Mouse (Mus musculus) gastrocnemius, adult 2 months (tissue): Measurements from ENCODE around the gene Mgll. TPM values are rescaled to one million over a fixed set of nuclear protein-coding genes. Genes with fewer than 3 reads are reported as not detected.

Experiments used
- DNase-seq: peaks from one replicate; pipeline ENCODE4 v3.0.0; 2022
- H3K27ac ChIP-seq: fragments of 200-600 bp; 2 replicates; pipeline ENCODE4 v1.8.1; 2022; ENCODE audit warnings: mild to moderate bottlenecking
- H3K4me3 ChIP-seq: fragments of 200-600 bp; 2 replicates; pipeline ENCODE4 v1.8.1; 2022; ENCODE audit warnings: mild to moderate bottlenecking, moderate library complexity
- CTCF ChIP-seq: fragments of 200-600 bp; IDR thresholded peaks from 2 replicates; pipeline ENCODE4 v1.8.1; 2022; ENCODE audit warnings: antibody characterized with exemption, mild to moderate bottlenecking, moderate library complexity
- intact Hi-C: fragments of 180-260 bp; cut with DNase I; formaldehyde crosslinking; loops from one replicate; pipeline ENCODE4 v1.15.1; 2025
- total RNA-seq, 2 experiments: library from RNA; stranded (reverse); gene quantifications; 2 replicates each; pipeline ENCODE4 v1.2.3; 2021

Gene Mgll
- total RNA-seq, 2 experiments from 2014 or later: 22.5 to 46.8 TPM

DNA sequence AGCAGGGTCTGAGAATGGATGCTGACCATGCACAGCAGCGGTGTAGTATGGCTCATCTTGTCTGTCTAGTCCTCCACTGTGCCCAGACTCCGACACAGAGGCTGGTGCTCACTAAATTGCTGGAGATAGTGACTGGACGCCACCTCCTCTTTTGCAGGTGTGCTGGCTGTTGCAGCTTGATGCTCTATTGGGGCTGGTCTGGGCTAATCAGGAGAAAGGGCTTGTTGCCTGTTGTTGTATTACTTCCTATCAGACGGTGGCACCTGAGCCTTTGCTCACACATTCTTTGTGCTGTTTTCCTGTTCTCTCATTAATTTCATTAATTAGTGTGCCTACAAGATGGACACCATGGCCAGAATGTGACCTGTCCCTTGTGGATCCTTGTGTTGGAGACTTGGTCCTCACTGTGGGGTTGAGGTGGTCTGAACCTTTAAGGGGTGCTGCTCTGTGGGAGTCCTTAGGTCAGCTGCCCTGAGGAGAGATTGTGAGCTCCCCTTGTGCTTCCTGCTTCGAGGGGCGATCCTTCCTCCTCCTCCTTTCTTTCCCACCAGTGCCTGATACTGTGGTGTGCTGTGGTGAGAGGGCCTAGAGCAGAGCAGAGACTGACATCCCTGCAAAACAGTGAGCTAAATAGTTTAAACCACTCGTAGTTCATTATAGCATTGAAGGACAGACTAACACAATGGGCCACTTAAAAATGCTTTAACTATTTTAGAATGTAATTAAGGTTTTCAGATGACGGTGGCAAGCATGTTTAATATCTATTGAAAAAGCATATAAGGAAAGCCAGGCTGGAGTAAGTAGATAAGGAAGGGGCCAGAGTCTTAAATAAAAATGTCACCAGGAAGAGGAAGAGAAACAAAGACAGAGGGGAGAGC, 15.6 kb upstream of the Mgll start:
- no peak for DNase-seq
- intact Hi-C loops: no loop called here
- Histone ChIP-seq H3K4me3 (no peak overlapping the region), H3K27ac (no peak overlapping the region)
- no peak for TF ChIP-seq CTCF

DNA sequence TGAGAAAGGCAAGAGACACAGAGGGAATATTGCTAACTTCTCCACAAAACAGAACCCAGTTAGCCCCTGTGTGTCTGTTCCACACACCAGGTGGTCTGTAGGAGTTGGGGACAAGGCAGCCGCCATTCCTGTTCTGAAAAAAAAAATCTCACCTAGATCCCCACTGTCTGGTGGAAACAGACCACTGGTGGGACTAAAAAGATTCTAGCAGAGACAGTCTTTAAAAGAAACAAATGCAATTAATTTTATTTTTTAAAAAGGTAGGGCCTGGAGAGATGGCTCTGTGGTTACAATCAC, 15.0 kb upstream of the Mgll start:
- TF ChIP-seq CTCF: no peak
- no peak for DNase-seq
- intact Hi-C loops: no loop called here
- Histone ChIP-seq H3K27ac (no peak overlapping the region), H3K4me3 (no peak overlapping the region)

DNA sequence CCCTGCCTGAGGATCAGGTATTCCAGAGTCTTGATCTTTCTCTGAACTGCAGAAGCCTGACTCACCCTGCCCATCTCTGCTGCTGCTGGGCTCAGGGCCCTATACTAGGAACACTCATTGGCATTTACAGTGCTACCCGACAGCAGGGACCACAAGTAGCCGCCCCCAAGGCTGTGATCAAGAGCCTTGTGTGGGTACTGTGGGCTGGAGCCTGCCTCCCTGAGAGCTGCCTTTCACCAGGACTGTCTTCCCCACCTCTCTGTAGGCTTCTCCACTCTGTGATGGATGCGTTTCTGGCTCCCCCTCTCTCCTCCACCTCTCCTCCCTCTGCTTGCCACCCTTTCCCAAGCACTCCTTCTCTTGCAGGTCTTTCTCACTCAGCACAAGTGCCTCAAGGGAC, 12.9 kb upstream of the Mgll start:
- TF ChIP-seq CTCF: no peak
- Histone ChIP-seq H3K4me3 (no peak overlapping the region), H3K27ac (no peak overlapping the region)
- DNase-seq: no peak
- intact Hi-C loops: no loop called here

DNA sequence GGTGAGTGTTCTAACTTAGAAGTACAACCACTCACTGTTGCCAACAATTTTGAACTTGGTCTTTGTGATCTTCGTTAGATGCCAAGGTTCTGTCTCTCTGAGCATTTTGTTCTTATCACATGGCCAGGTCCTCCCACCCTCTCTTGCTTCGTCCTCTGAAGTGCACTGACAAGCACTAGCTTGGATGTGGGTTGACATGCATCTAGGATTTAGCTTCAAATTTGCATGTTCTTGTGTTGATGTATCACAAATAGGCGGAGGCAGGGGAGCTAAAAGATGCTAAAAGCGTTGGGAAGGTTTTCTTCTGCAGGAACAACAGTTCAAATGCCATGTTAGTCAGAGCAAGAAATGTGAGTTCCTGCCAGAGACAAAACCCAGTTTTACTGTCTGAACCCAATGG, 12.1 kb upstream of the Mgll start:
- Histone ChIP-seq H3K27ac (no peak overlapping the region), H3K4me3 (no peak overlapping the region)
- no peak for DNase-seq
- intact Hi-C loops: no loop called here
- TF ChIP-seq CTCF: no peak

DNA sequence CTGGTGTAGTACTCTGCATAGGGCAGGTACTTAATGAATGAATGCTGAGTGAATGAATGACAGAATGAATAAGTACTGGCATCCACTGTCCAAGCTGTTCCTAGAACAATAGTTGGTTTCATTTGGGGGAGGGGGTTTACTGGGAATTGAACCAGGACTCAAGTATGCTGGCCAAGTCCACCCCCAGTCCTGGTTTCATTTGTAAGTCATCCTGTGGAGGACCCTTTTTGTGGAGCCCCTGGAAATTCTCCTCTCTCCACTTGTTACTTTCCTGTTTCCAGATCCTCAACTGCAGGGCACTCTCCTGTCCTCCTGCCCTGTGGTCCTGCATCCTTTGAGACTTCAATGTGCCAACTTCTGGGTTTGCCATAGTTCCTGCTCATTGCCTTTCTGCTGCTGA, 10.9 kb upstream of the Mgll start:
- H3K4me3 ChIP-seq: no peak overlapping the region
- DNase-seq: no peak
- intact Hi-C loops: no loop called here
- no peak for TF ChIP-seq CTCF
- no peak overlapping the region for H3K27ac ChIP-seq

DNA sequence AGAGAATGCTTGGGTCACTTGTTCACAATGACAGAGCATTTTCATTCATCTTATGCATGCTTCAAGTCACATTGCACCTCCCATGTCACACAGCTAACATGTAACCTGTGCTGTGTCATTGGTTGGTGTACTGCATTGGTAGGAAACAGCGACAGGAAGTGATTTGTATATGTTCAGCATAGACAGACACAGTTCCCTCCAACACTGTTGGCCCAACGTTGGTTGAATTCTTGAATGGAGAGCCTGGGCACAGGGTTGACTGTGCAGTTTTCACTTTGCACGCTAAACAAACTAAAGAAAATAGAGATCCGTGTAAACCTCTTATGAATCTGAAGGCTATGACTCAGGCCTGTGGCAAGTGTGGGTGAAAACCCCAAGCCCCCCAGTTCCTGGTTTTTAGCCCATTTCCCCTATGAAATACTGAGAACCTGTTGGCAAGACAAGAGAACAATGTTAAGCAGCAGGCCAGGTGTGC, 10.0 kb upstream of the Mgll start:
- intact Hi-C loops: no loop called here
- DNase-seq: no peak
- no peak overlapping the region for H3K27ac ChIP-seq
- no peak overlapping the region for H3K4me3 ChIP-seq
- no peak for TF ChIP-seq CTCF

DNA sequence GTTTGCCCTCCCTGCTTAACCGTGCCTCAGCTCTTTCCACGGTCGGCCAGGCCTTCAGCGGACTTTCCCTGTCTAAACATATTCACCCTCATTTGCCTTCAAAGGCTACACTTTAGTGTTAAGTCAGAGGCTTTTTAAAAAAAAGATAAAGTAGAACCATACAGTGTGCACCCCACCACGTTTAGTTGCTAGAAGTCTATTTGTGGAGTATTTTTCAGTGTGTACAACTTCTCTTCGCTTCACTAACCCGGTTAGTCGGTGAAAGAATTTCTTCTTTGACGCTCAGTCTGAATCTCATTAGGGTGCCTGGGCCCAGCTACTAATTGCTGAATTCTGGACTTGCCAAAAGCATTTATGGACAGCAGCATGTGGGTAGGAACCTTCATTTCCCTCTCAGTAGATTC, 8.8 kb upstream of the Mgll start:
- H3K27ac ChIP-seq: peak overlapping the region; percentile 40
- no peak for DNase-seq
- intact Hi-C loops: no loop called here

DNA sequence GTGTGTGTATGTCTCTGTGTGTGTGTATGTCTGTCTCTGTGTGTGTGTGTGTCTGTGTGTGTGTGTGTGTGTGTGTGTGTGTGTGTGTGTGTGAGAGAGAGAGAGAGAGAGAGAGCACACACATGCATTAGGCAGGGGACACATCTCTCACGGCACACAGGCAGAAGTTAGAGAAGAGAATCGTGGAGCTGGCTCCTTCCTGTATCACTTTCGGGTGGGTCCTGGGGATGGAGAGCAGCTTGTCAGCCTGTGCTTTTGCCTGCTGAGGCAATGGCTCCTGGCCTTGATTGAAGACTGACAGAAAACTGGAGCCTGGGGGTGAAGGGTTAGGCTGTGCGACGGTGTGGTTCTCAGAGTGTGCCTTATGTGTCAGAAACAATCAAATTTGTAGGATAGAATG, 8.2 kb upstream of the Mgll start:
- peak overlapping the region; percentile 81 for H3K27ac ChIP-seq
- intact Hi-C loops: no loop called here

More for the DNA sequence above, 8.8 kb upstream of the Mgll start:
- no peak overlapping the region for H3K4me3 ChIP-seq
- TF ChIP-seq CTCF: no peak

DNA sequence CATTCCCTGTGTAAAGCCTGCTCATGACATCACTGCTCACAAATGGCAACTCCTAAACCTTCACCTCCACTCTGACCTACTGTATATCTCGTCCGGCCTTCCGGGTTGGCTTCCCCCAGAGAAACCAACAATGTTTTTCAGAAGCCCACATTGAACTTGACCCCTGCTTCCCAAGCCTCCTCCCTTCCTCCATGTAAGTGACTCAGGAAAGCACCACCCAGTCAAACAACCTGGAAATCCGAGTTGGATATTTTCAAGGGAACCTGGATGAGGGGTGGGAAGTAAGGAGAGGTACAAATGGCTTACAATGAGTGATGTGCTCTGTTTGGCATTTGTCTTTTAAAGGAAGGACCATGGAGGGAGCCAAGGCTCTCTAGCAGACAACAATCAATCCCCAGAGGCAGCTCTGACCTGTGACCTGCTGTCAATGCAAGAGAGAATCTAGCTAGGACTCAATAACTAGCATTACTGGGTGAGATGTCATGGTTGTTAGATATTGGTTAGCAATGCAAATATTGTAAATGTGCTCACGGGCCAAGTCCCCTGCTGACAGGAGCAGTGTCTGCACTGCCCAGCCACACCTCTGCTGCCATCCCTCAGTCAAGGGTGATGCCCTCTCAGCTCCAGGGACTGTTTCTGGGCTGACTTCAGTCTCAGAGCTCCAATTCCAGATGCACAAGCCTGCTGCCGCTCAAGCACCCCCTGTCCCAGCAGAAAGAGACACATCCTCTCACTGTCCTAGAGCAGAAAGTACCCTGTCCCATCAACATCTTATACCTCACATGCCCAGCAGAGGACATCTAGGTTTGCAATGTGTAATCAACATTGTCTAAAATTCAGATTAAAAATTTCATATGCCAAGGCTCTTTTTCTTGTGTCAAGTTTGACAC, 6.8 kb upstream of the Mgll start:
- no peak for DNase-seq
- intact Hi-C loops: no loop called here

More for the DNA sequence above, 8.2 kb upstream of the Mgll start:
- DNase-seq: no peak
- no peak for TF ChIP-seq CTCF
- no peak overlapping the region for H3K4me3 ChIP-seq

DNA sequence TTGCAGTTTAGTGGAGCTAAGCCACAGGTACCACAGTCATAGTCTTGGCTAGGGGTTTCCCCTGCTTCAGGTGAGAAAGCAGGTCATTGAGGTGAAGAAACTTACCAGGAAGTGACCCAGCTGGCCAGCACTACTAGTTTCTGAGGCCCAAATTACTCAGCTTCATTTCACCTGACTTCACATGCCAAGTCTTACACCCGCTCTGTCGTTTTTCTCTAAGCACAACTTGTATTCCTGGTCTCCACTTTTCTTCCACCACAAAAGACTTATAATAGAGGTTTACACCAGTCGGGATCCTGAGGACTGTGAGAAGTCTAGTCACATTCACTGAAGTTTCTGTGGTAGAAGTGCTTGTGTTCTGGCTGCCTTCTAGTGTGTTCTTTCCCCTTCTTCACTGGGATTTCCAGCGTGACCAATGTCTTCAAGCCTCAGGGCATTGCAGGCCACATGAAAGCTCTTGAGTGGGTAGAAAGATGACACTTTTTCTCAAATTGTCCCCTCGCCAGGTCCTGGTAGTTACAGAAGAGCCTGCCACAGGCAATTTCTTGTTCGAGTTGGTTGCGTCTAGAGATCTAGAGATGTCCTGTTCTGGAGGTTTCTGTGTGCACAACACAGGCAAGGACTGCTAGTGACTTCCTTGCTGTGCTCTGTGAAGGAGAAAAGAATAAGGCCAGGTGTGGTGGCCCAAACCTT, 6.0 kb upstream of the Mgll start:
- Histone ChIP-seq H3K4me3 (no peak overlapping the region), H3K27ac (peak overlapping the region; percentile 83)
- intact Hi-C loops: no loop called here
- no peak for DNase-seq
- TF ChIP-seq CTCF: no peak

More for the DNA sequence above, 6.8 kb upstream of the Mgll start:
- no peak for TF ChIP-seq CTCF
- Histone ChIP-seq H3K4me3 (no peak overlapping the region), H3K27ac (peak overlapping the region; percentile 83)

DNA sequence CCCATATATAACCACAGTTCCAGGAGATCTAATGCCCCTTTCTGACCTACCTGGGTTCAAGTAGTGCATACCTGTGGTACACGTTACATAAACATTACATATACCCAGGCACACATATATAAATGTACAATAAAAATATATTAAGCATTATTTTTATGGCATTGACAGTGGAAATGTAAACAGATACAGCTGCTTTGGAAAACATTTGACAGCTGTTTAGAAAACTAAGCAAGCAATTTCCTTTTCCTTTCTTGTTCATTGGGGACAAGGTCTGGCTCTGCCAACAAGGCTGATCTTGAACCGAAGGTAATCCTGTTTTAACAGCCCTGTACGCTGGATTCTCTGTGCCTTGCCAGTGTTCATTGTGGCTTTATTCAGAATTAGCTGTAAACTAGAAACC, 3.2 kb upstream of the Mgll start:
- Histone ChIP-seq H3K4me3 (no peak overlapping the region), H3K27ac (peak overlapping the region; percentile 51)
- intact Hi-C loops: loop anchor here (5.0 kb wide), 2 partner anchors 94 to 159 kb away; no protein-coding TSS in a partner anchor
- TF ChIP-seq CTCF: no peak
- no peak for DNase-seq

DNA sequence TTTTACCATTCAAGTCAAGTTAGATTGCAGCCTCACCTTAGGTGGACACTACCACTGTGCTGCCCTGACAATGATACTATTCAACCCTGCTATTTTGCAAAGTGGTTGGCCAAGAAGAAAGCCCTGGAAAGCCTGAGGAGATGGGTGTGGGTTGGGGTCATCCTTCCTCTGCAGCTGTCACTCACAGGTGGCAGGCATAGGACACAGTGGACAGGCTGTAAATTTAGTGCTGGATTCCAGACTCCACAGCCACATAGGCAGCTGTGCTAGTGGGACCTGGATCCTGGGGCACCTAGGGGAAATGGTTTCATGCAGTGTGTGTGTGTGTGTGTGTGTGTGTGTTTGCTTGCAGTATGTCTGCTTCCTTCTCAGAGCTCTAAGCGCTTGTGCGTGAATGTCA, 1.3 kb upstream of the Mgll start:
- no peak for DNase-seq
- intact Hi-C loops: loop anchor here (5.0 kb wide), 2 partner anchors 96 to 161 kb away; no protein-coding TSS in a partner anchor
- TF ChIP-seq CTCF: no peak
- H3K27ac ChIP-seq: peak overlapping the region; percentile 63
- H3K4me3 ChIP-seq: no peak overlapping the region
